Mouse (Mus musculus) midbrain, embryonic 12.5 days (tissue): Measurements from ENCODE around the gene Gpr27. TPM values are rescaled to one million over a fixed set of nuclear protein-coding genes. Genes with fewer than 3 reads are reported as not detected.

Experiments
- ATAC-seq: fragments of 200-750 bp; cut with Nextera tagmentation; 2 replicates; pipeline ENCODE4 v1.8.0; 2017; ENCODE audit warnings: low read depth, moderate TSS enrichment, moderate library complexity; ENCODE audit not compliant: low FRiP score
- H3K27ac ChIP-seq: fragments of 300-500 bp; sonication (generic); replicated peaks from 2 replicates; pipeline ENCODE4 v1.5.1; 2016; ENCODE audit warnings: mild to moderate bottlenecking
- H3K27me3 ChIP-seq: fragments of 300-500 bp; sonication (generic); 2 replicates; pipeline ENCODE4 v1.6.1; 2016; ENCODE audit warnings: mild to moderate bottlenecking
- H3K36me3 ChIP-seq: fragments of 300-500 bp; sonication (generic); 2 replicates; pipeline ENCODE4 v1.6.1; 2016
- H3K4me1 ChIP-seq: fragments of 300-500 bp; sonication (generic); 2 replicates; pipeline ENCODE4 v1.6.1; 2016
- H3K4me2 ChIP-seq: fragments of 300-500 bp; sonication (generic); replicated peaks from 2 replicates; pipeline ENCODE4 v1.6.1; 2016; ENCODE audit warnings: mild to moderate bottlenecking, moderate library complexity
- H3K4me3 ChIP-seq: fragments of 300-500 bp; sonication (generic); 2 replicates; pipeline ENCODE4 v1.5.1; 2016; ENCODE audit warnings: mild to moderate bottlenecking
- H3K9ac ChIP-seq: fragments of 300-500 bp; sonication (generic); replicated peaks from 2 replicates; pipeline ENCODE4 v1.6.1; 2016; ENCODE audit warnings: mild to moderate bottlenecking, moderate library complexity
- H3K9me3 ChIP-seq: fragments of 300-500 bp; sonication (generic); 2 replicates; pipeline ENCODE4 v1.6.1; 2016; ENCODE audit warnings: mild to moderate bottlenecking
- WGBS: fragments of 180-500 bp; shearing (Covaris S2); methylation state at CpG from one replicate; pipeline ENCODE4 v1.1.7; 2016; 5-methylcytosine and 5-hydroxymethylcytosine counted together
- polyA plus RNA-seq: library from polyadenylated mRNA; unstranded; fragments of >200 nt; fragmentation: Nextera tagmentation; extraction: Ambion mirVana; gene quantifications from 2 replicates; pipeline ENCODE4 v1.2.1, GENCODE M21; 2016

Gene Gpr27
- polyA plus RNA-seq, 1 experiment from 2014 or later, result 5.3 TPM

- Histone ChIP-seq H3K27me3 (peaks cover 19% of the 10 kb centered on the region), H3K4me1 (no peaks in the 10 kb centered on the region), H3K36me3 (no peaks in the 10 kb centered on the region), H3K4me3 (no peak overlapping the region), H3K27ac (no peak overlapping the region), H3K4me2 (no peak overlapping the region), H3K9ac (no peak overlapping the region), H3K9me3 (no peaks in the 10 kb centered on the region)
- WGBS, result 52% methylated on average over 5 of the region's 5 CpGs
- ATAC-seq, result no peak
These were observed 7.6 kb upstream of the Gpr27 start for GRCm38 (mm10) chr6:99684899-99685298.

- 91% methylated on average over 6 of the region's 6 CpGs for WGBS
- Histone ChIP-seq H3K4me1 (peaks cover 9% of the 10 kb centered on the region), H3K27ac (no peak overlapping the region), H3K4me3 (no peak overlapping the region), H3K4me2 (no peak overlapping the region), H3K9me3 (no peaks in the 10 kb centered on the region), H3K9ac (no peak overlapping the region), H3K27me3 (peaks cover 55% of the 10 kb centered on the region), H3K36me3 (no peaks in the 10 kb centered on the region)
- ATAC-seq, result no peak
These were observed 4.0 kb upstream of the Gpr27 start for GRCm38 (mm10) chr6:99688513-99688912.

DNA sequence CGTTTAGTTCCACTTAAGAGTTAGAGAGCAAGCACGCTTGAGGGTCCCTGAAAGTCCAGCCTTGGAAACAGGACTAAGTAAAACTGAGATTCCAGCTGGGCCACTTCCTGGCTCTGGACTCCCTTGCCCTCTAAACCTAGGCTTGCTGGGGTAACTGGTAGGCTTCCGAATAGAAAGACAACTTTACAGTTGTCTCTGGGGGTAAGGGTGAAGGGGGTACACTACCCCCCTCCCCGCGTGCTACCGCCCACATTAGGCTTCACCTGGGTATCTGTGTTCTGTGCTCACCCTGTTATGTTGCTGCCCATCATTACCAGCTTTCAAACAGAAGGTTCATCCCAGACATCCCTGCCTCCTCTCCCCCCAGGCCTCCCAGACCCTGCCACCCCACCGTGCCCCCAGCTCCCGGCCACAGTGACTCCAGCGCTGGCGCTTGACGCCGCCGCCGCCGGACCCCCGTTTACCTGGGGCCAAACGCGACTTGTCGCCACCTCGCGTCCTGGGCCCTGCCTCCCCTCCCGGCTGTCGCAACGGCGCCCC lies 743 bp upstream of the Gpr27 start:
- Histone ChIP-seq H3K36me3 (no peaks in the 10 kb centered on the region), H3K4me1 (peaks cover 12% of the 10 kb centered on the region), H3K4me2 (peak overlapping the region; percentile 90), H3K9me3 (no peaks in the 10 kb centered on the region), H3K27ac (peak overlapping the region; percentile 81), H3K27me3 (peaks cover 79% of the 10 kb centered on the region), H3K9ac (peak overlapping the region; percentile 75), H3K4me3 (peak overlapping the region; percentile 78)
- peak; percentile 24; the same call in 1 of the 2 replicates for ATAC-seq
- 6% methylated on average over 25 of the region's 25 CpGs for WGBS

GRCm38 (mm10) chr6:99692916-99693841 lies 700 bp downstream of the Gpr27 start:
- H3K4me3 ChIP-seq, result peak overlapping the region; percentile 78
- H3K27ac ChIP-seq, result peak overlapping the region; percentile 81
- peak; percentile 44 for ATAC-seq
- WGBS, result 1% methylated on average over 106 of the region's 110 CpGs
- H3K27me3 ChIP-seq, result peaks cover 85% of the 10 kb centered on the region
- peak overlapping the region; percentile 90 for H3K4me2 ChIP-seq
- no peaks in the 10 kb centered on the region for H3K36me3 ChIP-seq
- H3K9me3 ChIP-seq, result no peaks in the 10 kb centered on the region
- H3K9ac ChIP-seq, result peak overlapping the region; percentile 75
- H3K4me1 ChIP-seq, result peaks cover 12% of the 10 kb centered on the region

DNA sequence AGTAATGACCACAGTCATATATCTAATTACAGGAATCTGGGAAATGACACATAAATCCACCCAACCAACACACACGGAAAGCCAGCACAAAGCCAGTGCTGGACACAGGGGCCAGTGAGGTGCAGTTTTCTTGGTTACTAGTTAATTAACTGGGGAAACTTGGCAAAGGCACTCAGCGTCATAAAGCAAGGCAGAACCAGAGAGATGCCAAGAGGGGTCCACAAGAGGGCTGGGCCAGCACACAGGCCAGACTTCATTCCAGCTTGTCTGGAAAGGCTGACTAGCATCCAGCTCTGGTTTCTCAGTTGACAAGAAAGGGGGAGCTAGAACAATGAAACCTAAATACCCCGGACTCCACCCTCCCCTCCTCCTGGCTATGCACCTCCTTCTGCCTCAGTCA lies 8.0 kb downstream of the Gpr27 start:
- H3K4me3 ChIP-seq, result no peak overlapping the region
- no peak for ATAC-seq
- no peaks in the 10 kb centered on the region for H3K36me3 ChIP-seq
- H3K9me3 ChIP-seq, result no peaks in the 10 kb centered on the region
- H3K27ac ChIP-seq, result no peak overlapping the region
- H3K27me3 ChIP-seq, result peaks cover 32% of the 10 kb centered on the region
- no peak overlapping the region for H3K9ac ChIP-seq
- 73% methylated on average over 3 of the region's 3 CpGs for WGBS
- no peak overlapping the region for H3K4me2 ChIP-seq
- peaks cover 7% of the 10 kb centered on the region for H3K4me1 ChIP-seq

- Histone ChIP-seq H3K4me1 (no peaks in the 10 kb centered on the region), H3K27ac (no peak overlapping the region), H3K4me3 (no peak overlapping the region), H3K36me3 (no peaks in the 10 kb centered on the region), H3K9ac (no peak overlapping the region), H3K9me3 (no peaks in the 10 kb centered on the region), H3K4me2 (no peak overlapping the region), H3K27me3 (peaks cover 13% of the 10 kb centered on the region)
- ATAC-seq, result no peak
- WGBS, result 75% methylated on average over 11 of the region's 11 CpGs
These were observed 19.2 kb downstream of the Gpr27 start for GRCm38 (mm10) chr6:99711576-99712101.

GRCm38 (mm10) chr6:99713256-99713655 lies 20.8 kb downstream of the Gpr27 start:
- H3K4me1 ChIP-seq, result no peaks in the 10 kb centered on the region
- no peak overlapping the region for H3K27ac ChIP-seq
- H3K27me3 ChIP-seq, result peaks cover 13% of the 10 kb centered on the region
- no peak overlapping the region for H3K4me2 ChIP-seq
- no peak overlapping the region for H3K4me3 ChIP-seq
- WGBS, result 67% methylated on average over 5 of the region's 5 CpGs
- no peaks in the 10 kb centered on the region for H3K36me3 ChIP-seq
- no peaks in the 10 kb centered on the region for H3K9me3 ChIP-seq
- ATAC-seq, result no peak
- H3K9ac ChIP-seq, result no peak overlapping the region

DNA sequence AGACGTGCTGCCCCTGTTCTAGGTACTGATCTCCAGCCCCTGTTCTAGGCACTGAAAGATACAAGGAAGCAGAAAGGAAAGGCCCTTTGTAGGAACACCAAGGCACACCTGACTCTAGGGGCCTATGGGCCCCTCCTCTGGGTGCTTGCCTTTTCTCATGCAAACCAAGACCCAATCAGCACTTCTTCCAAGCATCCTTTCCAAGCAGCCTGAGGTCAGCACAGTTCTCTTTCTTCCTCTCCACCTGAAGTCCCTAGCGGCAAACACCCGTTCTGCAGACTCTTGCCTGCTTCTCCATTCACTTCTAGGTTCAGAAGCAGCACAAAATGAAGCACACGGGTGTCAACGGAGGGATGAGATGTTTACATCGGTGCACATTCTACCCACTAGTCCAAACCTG lies 22.7 kb downstream of the Gpr27 start:
- no peak overlapping the region for H3K9ac ChIP-seq
- 71% methylated on average over 6 of the region's 6 CpGs for WGBS
- H3K27ac ChIP-seq, result no peak overlapping the region
- H3K9me3 ChIP-seq, result no peaks in the 10 kb centered on the region
- H3K4me2 ChIP-seq, result no peak overlapping the region
- H3K4me1 ChIP-seq, result no peaks in the 10 kb centered on the region
- peaks cover 9% of the 10 kb centered on the region; the same call in 1 of the 2 replicates for H3K27me3 ChIP-seq
- ATAC-seq, result no peak
- H3K4me3 ChIP-seq, result no peak overlapping the region
- no peaks in the 10 kb centered on the region for H3K36me3 ChIP-seq

DNA sequence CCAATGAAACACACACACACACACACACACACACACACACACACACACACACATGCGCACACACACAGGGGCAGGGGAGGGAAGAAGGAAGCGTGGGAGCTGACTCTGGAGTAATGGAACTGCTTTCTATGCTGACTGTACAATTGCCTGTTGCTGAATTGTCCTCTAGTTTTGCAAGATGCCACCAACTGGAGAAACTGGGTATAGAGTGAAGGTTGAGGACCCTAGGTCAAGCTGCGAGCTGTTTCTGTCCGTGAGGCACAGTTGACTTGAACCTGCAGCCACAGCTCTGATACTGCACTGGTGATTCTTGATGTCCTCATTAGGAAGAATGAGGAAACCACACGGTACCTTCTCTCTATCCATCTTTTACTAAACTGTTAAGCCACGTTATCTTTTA lies 23.4 kb downstream of the Gpr27 start:
- WGBS, result 85% methylated on average over 6 of the region's 6 CpGs
- no peak overlapping the region for H3K9ac ChIP-seq
- no peaks in the 10 kb centered on the region for H3K9me3 ChIP-seq
- no peak overlapping the region for H3K4me3 ChIP-seq
- no peak overlapping the region for H3K4me2 ChIP-seq
- no peak for ATAC-seq
- H3K27me3 ChIP-seq, result peaks cover 9% of the 10 kb centered on the region; the same call in 1 of the 2 replicates
- no peaks in the 10 kb centered on the region for H3K4me1 ChIP-seq
- H3K27ac ChIP-seq, result no peak overlapping the region
- no peaks in the 10 kb centered on the region for H3K36me3 ChIP-seq

DNA sequence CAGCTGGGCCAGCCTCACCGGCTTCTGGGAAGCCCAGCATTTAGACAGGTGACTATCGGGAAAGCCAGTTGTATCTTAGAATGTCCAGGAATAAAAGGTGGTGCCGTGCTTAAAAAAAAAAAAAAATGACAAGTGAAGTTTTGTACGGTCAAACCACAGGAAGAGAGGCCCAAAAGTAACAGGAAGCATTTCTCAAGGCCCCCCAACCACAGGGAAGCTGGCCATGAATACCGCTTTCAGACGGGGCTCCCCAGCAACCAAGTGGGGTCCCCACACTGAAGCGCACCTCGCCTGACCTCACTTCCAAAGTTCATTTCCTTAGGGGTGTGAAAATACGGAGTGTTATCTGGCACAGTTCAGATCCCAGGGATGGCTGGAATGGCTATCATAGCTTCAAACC lies 28.6 kb downstream of the Gpr27 start:
- H3K4me2 ChIP-seq, result no peak overlapping the region
- no peak for ATAC-seq
- no peak overlapping the region for H3K9ac ChIP-seq
- H3K9me3 ChIP-seq, result no peaks in the 10 kb centered on the region
- no peak overlapping the region for H3K4me3 ChIP-seq
- H3K36me3 ChIP-seq, result no peaks in the 10 kb centered on the region
- H3K4me1 ChIP-seq, result peaks cover 6% of the 10 kb centered on the region
- no peak overlapping the region for H3K27ac ChIP-seq
- 84% methylated on average over 9 of the region's 9 CpGs for WGBS
- peaks cover 26% of the 10 kb centered on the region for H3K27me3 ChIP-seq

GRCm38 (mm10) chr6:99722390-99722789 lies 29.9 kb downstream of the Gpr27 start:
- Histone ChIP-seq H3K4me2 (no peak overlapping the region), H3K36me3 (no peaks in the 10 kb centered on the region), H3K4me1 (peaks cover 19% of the 10 kb centered on the region), H3K9ac (no peak overlapping the region), H3K27me3 (peaks cover 39% of the 10 kb centered on the region), H3K27ac (no peak overlapping the region), H3K4me3 (no peak overlapping the region), H3K9me3 (no peaks in the 10 kb centered on the region)
- no peak for ATAC-seq
- 92% methylated on average over 9 of the region's 9 CpGs for WGBS

GRCm38 (mm10) chr6:99725971-99726561 lies 33.6 kb downstream of the Gpr27 start, which contains the start of gene Prok2:
Prok2 (minus strand) TSS chr6:99726392.
- Histone ChIP-seq H3K27ac (no peak within 1 kb of the TSS), H3K36me3 (no peaks in the 10 kb centered on the region), H3K9me3 (no peaks in the 10 kb centered on the region), H3K4me1 (peaks cover 21% of the 10 kb centered on the region), H3K27me3 (peaks cover 60% of the 10 kb centered on the region), H3K4me3 (peak within 1 kb of the TSS; percentile 56), H3K4me2 (peak within 1 kb of the TSS; percentile 99), H3K9ac (peak within 1 kb of the TSS; percentile 59)
- 0 out of 2 replicates have a peak, but pooled peaks have one; percentile 9 for ATAC-seq
- under 1% methylated on average over 51 of the region's 61 CpGs for WGBS
